Mouse (Mus musculus) left cerebral cortex, adult 2 months (tissue): ENCODE data around the gene Aph1c. TPM values are rescaled to one million over a fixed set of nuclear protein-coding genes. Genes with fewer than 3 reads are reported as not detected.

Experiments used
- DNase-seq, 2 experiments: peaks; one replicate each; pipeline ENCODE4 v3.0.0; 2021 to 2022; ENCODE audit warnings: low spot score in 2 of 2, mixed read lengths in 1 of 2; ENCODE audit errors: extremely low spot score in 1 of 2
- H3K27ac ChIP-seq: fragments of 200-600 bp; 2 replicates; pipeline ENCODE4 v1.8.1; 2022
- H3K4me3 ChIP-seq: fragments of 200-600 bp; 2 replicates; pipeline ENCODE4 v1.8.1; 2022
- CTCF ChIP-seq: fragments of 200-600 bp; IDR thresholded peaks from 2 replicates; pipeline ENCODE4 v1.8.1; 2022; ENCODE audit warnings: antibody characterized with exemption, mild to moderate bottlenecking, moderate library complexity
- intact Hi-C: fragments of 180-260 bp; cut with DNase I; formaldehyde crosslinking; loops from one replicate; pipeline ENCODE4 v1.15.1; 2025
- total RNA-seq, 2 experiments: library from RNA; stranded (reverse); gene quantifications; 2 replicates each; pipeline ENCODE4 v1.2.3; 2021

Gene Aph1c
- total RNA-seq, 2 experiments from 2014 or later: 5.8 TPM

DNA sequence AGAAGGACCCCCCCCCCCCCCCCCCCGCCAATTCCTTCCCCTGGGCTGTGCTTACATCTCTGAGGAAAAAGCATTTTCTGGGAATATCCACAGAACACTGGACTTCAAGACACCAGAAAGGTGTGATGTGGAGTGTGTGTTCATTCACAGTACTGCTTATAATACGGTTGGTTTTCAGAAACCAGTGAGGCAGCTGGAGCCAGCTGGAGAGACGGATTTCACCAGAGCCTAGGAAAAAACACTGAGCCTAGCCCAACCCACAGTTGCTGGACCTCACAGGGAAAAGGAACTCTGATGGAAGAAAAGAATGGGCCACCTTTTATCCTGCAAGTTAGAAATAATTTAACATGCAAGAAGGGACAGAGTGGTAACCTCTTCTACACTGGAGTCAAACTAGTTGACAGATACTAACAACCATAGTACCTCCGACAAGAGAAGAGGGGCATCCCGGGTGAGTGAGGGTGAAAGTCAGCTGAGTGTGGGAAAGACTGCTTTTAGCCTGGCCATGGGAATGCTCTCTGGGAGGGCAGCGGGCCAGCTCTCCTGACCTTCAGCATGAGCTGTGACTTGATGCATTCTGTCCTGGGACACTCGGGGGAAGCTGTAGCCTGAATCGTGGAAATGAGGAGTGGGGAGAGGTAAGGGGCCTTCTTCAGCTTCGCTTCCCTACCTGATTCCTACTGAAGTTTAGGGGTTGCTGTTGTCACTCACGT is 37.6 kb upstream of the Aph1c start:
- intact Hi-C loops: no loop called here
- Histone ChIP-seq H3K27ac (no peak overlapping the region), H3K4me3 (no peak overlapping the region)
- no peak for DNase-seq
- TF ChIP-seq CTCF: no peak

DNA sequence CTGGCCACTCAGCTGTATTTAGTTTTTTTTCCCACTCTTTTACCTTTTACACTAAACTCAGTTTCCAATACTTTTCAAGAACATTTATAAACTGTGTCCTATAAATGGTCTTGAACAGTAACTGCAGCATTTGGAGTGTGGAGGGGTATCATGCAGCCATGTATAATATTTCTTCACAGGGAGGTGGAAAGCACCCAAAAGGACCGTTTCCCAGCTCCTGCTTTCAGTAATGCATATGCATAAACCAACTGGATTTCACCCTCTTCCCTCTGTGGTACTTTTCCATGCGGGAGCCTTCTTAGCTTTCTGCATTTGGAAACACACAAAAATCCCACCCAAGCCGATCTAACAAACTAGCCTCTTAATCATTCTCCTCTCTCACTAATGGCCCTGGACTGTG is 30.2 kb upstream of the Aph1c start:
- intact Hi-C loops: no loop called here
- H3K4me3 ChIP-seq: no peak overlapping the region
- peak overlapping the region; percentile 76 for H3K27ac ChIP-seq
- DNase-seq: no peak
- TF ChIP-seq CTCF: no peak; the same call in none of the 2 replicates

DNA sequence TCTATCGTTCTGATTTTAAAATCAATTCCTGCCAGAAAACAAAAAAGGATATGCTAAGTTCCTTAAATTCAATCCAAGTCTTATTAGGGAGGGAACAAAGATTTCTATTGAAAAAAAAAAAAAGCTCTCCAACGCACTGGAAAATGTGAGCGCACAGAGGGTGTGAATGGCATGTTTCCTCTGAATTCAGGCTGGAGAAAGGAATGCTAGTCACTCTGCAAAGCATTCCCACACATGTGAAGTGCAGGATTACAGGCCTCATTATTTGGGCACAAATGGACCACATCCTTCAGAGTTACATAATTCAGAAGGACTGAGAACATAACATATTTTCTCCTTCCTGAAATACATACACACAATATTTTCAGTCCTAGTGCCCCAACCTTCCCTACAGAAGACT is 28.9 kb upstream of the Aph1c start:
- Histone ChIP-seq H3K4me3 (no peak overlapping the region), H3K27ac (peak overlapping the region; percentile 76)
- DNase-seq: no peak
- intact Hi-C loops: no loop called here
- no peak for TF ChIP-seq CTCF

DNA sequence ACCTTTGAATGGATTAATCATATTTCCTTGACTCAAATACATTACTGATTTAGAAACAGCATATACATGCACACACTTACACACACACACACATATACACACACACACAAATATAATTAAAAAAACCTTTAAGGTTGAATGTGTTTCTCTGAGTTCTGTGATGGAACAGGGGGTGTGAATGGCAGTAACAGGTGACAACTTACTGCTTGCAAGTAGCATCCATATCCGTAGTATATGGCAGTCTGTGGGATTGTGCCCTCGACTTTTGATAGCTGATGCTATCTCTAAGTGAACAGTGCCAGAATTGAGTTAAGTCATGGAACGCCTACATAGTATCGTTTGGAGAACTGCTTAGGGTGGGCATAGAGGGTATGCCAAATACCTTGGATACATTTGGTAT is 27.7 kb upstream of the Aph1c start:
- no peak for DNase-seq
- no peak for TF ChIP-seq CTCF
- Histone ChIP-seq H3K27ac (no peak overlapping the region), H3K4me3 (no peak overlapping the region)
- intact Hi-C loops: no loop called here

DNA sequence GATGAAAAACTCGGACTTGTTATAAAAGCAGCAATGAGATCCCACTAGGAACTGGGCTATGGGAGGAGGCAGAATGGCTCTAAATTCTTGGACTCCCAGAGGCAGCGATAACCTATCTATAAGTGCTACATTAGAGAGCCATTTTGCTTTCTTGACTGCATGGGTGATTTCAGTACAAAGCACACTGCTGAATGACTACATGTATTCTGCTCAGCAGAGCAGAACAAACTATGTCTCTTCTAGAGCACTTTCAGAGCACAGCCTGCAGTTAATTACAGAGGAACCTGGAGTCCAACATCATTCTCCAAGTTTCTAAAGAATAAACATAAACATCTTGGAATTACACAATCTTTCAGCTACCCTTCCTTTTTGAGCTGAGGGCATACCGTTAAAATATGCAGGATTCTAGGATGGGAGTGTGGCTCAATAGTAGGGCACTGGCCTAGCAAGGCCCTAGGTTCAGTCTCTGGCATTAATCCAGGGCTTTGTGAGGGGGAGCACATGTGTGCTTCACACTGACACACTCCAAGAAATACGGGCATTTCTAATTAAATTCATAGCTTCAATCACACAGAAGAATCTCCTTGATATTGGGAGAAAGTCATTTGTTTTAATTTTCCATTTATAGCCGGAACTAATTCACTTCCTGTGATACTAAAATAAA is 26.7 kb upstream of the Aph1c start:
- intact Hi-C loops: no loop called here
- TF ChIP-seq CTCF: no peak
- Histone ChIP-seq H3K27ac (no peak overlapping the region), H3K4me3 (no peak overlapping the region)
- DNase-seq: no peak

DNA sequence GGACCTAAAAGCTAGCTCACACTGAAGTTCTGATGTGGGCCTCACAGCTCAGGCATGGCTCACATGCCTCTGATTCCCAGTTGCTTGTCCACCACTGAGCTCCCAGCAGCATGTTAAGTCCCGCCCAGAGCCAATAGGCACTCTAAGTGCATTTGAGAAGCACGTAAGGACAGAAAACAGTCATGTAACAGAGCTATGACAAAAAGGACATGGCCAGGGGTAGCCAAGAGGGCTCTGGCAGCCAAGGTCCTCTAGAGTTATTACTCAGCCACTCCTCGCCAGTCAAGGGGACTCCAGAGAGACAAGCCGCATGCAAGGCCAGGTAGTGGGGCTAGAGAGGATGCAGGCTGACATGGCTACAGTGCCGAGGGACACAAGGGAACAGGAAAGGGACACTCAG is 25.0 kb upstream of the Aph1c start:
- H3K27ac ChIP-seq: no peak overlapping the region
- H3K4me3 ChIP-seq: no peak overlapping the region
- intact Hi-C loops: no loop called here
- no peak for DNase-seq
- no peak for TF ChIP-seq CTCF

DNA sequence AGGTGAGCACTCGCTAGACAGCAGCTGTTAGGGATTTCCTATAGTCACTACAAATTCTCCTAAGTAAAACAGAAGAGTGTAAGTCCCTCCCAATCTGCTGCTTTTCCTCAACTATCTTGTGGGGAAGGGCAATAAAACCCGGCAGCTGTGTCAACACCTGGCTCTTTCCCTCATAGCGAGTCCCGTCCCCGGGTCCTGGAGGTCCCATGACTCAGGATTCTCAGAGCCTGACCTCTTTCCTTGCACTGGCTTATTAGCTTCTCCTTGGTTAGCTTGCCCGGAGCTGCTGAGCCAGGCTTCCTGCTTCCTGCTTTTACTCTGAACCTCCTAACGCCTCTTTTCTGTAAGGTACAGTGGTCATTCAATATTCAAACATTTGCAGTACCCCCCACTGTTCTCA is 21.3 kb upstream of the Aph1c start:
- no peak for TF ChIP-seq CTCF
- H3K27ac ChIP-seq: no peak overlapping the region
- no peak overlapping the region for H3K4me3 ChIP-seq
- intact Hi-C loops: no loop called here
- DNase-seq: no peak

DNA sequence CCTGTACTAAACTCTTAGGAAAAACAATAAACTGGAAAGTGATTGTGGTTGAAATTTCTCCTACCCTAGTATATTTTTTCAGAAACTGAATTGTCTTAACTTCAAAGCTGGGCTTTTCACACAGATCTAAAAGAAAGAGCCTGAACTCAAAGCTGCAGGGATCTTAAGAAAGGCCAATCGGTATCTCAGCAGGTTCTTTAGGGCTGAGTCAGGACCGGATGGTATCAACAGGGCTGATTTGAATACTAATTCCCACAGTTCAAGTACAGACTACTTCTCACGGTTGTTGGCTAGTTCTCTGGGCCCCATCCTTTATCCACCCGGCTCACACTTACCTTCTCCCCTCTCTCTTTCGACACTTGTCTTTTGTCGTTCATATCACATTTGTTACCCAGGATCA is 18.1 kb upstream of the Aph1c start:
- DNase-seq: no peak
- no peak for TF ChIP-seq CTCF
- Histone ChIP-seq H3K4me3 (no peak overlapping the region), H3K27ac (no peak overlapping the region)
- intact Hi-C loops: loop anchor here (5.0 kb wide), 1 partner anchor 85 kb away; no protein-coding TSS in a partner anchor

DNA sequence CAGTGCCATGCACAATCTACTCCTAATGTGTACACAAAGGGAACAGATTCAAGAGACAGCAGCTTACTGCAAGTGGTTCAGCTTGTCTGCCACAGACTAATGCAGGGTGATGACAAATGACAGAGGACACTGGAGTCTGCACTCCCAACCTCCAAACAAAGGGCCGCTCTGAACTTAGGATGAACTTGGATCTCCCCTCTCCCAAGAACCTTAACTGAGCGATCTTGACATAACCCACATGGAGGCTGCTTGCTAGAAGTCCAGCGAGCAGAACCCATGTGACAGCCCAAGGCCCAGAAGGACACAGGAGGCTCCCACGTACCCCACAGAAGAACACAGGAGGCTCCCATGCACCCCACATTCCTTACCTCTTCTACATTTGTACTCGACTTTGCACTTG is 16.4 kb upstream of the Aph1c start:
- Histone ChIP-seq H3K4me3 (no peak overlapping the region), H3K27ac (no peak overlapping the region)
- DNase-seq: no peak
- no peak for TF ChIP-seq CTCF
- intact Hi-C loops: loop anchor here (5.0 kb wide), 1 partner anchor 86 kb away; no protein-coding TSS in a partner anchor

DNA sequence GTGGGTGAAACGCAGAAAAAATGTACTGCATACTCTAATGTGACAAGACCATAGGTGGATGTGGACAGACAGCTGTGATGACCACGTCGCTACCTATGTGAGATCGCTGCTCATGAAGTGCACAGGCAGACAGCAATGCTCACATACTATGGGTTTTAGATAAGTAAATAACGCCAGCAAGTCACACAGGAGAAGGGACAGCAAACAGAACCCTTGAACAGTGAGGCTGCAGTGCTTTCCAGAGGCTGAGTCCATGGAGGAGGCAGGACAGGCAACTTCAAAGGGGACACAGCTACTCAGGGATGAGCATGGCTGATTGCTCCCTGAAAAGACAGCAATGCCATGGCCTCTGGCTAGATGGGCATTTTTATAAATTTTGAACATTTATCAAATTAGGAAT is 12.3 kb upstream of the Aph1c start:
- no peak for TF ChIP-seq CTCF
- Histone ChIP-seq H3K4me3 (no peak overlapping the region), H3K27ac (no peak overlapping the region)
- intact Hi-C loops: no loop called here
- DNase-seq: no peak

DNA sequence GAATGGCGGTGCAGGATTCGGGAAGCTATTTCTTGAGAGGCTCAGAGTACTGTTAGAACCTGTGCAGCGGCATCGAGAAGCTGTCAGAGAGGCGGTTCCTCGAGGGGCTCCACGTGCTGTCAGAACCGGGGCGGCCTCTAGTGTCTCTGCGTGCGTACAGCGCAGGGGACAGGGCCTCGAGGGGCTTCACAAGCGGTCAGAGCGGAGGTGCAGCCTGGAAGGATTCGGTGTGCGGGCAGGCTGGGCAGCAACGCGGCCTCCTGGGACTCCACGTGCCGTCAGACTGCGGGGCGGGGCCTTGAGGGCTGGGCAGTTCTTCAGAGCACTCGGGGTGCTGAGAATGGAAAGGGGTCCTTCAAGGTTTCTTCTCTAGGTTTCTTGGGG is 563 bp upstream of the Aph1c start:
- TF ChIP-seq CTCF: no peak; the same call in 1 of the 2 replicates
- no peak for DNase-seq
- peak overlapping the region; percentile 19; the same call in 1 of the 2 replicates for H3K27ac ChIP-seq
- H3K4me3 ChIP-seq: peak overlapping the region; percentile 64
- intact Hi-C loops: loop anchor here (5.0 kb wide), 2 partner anchors 82 to 102 kb away; partner anchors contain the start of gene Rab8b

DNA sequence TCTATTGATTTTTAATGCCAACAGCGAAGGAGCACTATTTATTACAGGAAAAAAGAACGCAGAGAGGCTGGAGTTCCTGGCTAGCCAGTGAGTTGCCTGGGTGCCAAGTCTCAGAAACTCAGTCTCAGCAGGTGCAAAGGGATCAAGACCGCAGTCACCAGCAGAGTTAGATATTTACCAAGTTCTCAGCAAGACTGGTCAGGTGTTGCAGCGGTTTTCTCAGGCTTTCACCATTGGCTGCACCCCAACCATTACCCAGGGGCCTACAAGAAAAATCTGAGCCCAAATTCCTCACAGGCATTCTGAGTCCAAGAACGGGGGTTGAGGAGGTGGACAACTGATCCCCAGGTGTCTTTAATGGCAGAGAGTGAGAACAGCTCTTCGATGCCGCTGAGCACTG is 675 bp downstream of the Aph1c start:
- DNase-seq: no peak
- no peak; the same call in 1 of the 2 replicates for TF ChIP-seq CTCF
- intact Hi-C loops: loop anchor here (5.0 kb wide), 2 partner anchors 208 to 322 kb away; partner anchors contain the start of gene Fbxl22
- Histone ChIP-seq H3K27ac (no peak overlapping the region; the same call in 1 of the 2 replicates), H3K4me3 (peak overlapping the region; percentile 64)
